Mouse (Mus musculus) liver, adult 2 months (tissue): Measurements from ENCODE around the gene Dao. TPM values are rescaled to one million over a fixed set of nuclear protein-coding genes. Genes with fewer than 3 reads are reported as not detected.

Experiments used
- DNase-seq: peaks from one replicate; pipeline ENCODE4 v3.0.0-alpha.2; 2011; ENCODE audit warnings: low read depth, low spot score; ENCODE audit errors: extremely low read depth
- H3K27ac ChIP-seq: fragments of 200-500 bp; replicated peaks from 2 replicates; pipeline ENCODE4 v1.5.1; 2012; ENCODE audit warnings: low read depth, mild to moderate bottlenecking, control low read depth, inconsistent platforms, low read length; ENCODE audit not compliant: insufficient read depth
- H3K27me3 ChIP-seq: fragments of 200-500 bp; 2 replicates; pipeline ENCODE4 v1.6.1; 2012; ENCODE audit warnings: mild to moderate bottlenecking, moderate library complexity, low read length, inconsistent platforms; ENCODE audit not compliant: control insufficient read depth, insufficient read depth
- H3K36me3 ChIP-seq: fragments of 200-500 bp; 2 replicates; pipeline ENCODE4 v1.6.1; 2012; ENCODE audit warnings: low read length, inconsistent platforms; ENCODE audit not compliant: control insufficient read depth, insufficient read depth
- H3K4me1 ChIP-seq: fragments of 200-500 bp; 2 replicates; pipeline ENCODE4 v1.6.1; 2011; ENCODE audit warnings: low read length; ENCODE audit not compliant: control insufficient read depth, insufficient read depth
- H3K4me3 ChIP-seq: fragments of 200-500 bp; 2 replicates; pipeline ENCODE4 v1.5.1; 2011; ENCODE audit warnings: low read depth, mild to moderate bottlenecking, control low read depth, low read length, moderate library complexity; ENCODE audit not compliant: insufficient read depth
- H3K79me2 ChIP-seq: fragments of 200-500 bp; 2 replicates; pipeline ENCODE4 v1.6.1; 2012; ENCODE audit warnings: inconsistent platforms, mild to moderate bottlenecking, low read length, moderate library complexity; ENCODE audit not compliant: control insufficient read depth, insufficient read depth
- H3K9ac ChIP-seq: fragments of 200-500 bp; 2 replicates; pipeline ENCODE4 v1.6.1; 2012; ENCODE audit warnings: low read depth, mild to moderate bottlenecking, control low read depth, inconsistent platforms, low read length
- CTCF ChIP-seq: fragments of 200-500 bp; IDR thresholded peaks from 2 replicates; pipeline ENCODE4 v1.5.1; 2011; ENCODE audit warnings: low read depth, low read length, control low read depth
- POLR2A ChIP-seq: fragments of 200-500 bp; IDR thresholded peaks from 2 replicates; pipeline ENCODE4 v1.6.1; 2011; ENCODE audit warnings: low read length, control low read depth; ENCODE audit not compliant: insufficient read depth; ENCODE audit errors: extremely low read depth
- WGBS: fragments of 180-500 bp; shearing (Covaris S2); methylation state at CpG from one replicate; pipeline ENCODE4 v1.1.7; 2018; 5-methylcytosine and 5-hydroxymethylcytosine counted together
- polyA plus RNA-seq: library from polyadenylated mRNA; depleted of rRNA; stranded (reverse); fragments of >200 nt; gene quantifications from 2 replicates; pipeline ENCODE4 v1.2.3, GENCODE M21; 2012
- total RNA-seq: library from RNA; depleted of rRNA; stranded (reverse); fragments of >200 nt; gene quantifications from 2 replicates; pipeline ENCODE4 v1.2.3, GENCODE M21; 2014

The Dao gene
- total and polyA plus RNA-seq, 2 experiments = not detected

DNA sequence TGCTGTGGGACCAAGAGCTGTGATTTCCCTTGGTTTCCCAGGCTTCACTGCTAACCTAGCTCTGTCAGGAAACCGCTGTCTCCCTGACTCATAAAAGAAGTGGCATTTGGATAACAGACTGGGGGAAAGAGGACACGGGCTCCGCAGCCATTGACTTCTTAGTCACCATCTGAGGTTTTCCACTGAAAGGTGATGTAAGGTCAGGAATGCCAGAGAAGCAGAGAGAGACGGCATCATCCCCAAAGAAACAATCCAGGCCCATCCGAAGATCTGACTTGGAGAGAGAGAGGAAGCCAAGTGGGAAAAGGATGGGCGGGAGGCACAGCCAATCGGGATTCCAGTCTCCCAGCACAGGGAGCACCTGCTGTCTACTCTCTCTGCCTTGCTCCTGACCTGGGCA is 12.4 kb upstream of the Dao start:
- Histone ChIP-seq H3K9ac (no peak overlapping the region), H3K4me3 (no peak overlapping the region), H3K4me1 (peaks cover 19% of the 10 kb centered on the region), H3K27ac (no peak overlapping the region), H3K36me3 (no peaks in the 10 kb centered on the region), H3K79me2 (peaks cover 3% of the 10 kb centered on the region; the same call in 1 of the 2 replicates), H3K27me3 (no peaks in the 10 kb centered on the region)
- no peak for DNase-seq
- 72% methylated on average over 7 of the region's 7 CpGs for WGBS
- TF ChIP-seq CTCF (no peak), POLR2A (no peak)

DNA sequence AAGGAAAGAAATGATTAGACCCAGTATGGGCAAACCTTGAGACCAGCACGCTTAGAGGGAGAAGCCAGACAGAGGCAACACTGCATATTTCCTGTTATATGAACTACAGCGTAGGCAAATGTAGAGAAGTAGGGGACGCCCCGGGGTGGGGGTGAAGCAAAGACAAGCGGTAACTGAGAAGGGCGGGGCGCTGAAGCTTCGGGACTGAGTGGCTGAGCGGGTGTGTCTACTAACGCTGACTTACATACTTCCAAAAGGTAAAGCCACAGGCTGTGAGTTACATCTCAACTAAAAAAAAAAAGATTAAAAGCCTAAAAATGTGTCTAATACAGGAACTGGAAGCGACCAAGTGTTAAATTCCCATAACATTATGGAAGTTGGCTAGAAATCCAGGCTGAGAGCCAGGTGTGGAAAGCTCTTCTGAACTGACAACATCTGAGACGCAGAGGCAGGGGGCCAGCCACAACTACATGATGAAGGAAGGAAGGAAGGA is 11.1 kb upstream of the Dao start:
- H3K36me3 ChIP-seq = no peaks in the 10 kb centered on the region
- 38% methylated on average over 12 of the region's 12 CpGs for WGBS
- H3K27ac ChIP-seq = peak overlapping the region; percentile 56; the same call in 1 of the 2 replicates
- DNase-seq = no peak
- peak overlapping the region; percentile 99 for H3K9ac ChIP-seq
- TF ChIP-seq CTCF = no peak
- TF ChIP-seq POLR2A = no peak
- peak overlapping the region; percentile 99 for H3K4me3 ChIP-seq
- no peaks in the 10 kb centered on the region for H3K27me3 ChIP-seq
- H3K79me2 ChIP-seq = peaks cover 3% of the 10 kb centered on the region; the same call in 1 of the 2 replicates
- peaks cover 11% of the 10 kb centered on the region for H3K4me1 ChIP-seq

DNA sequence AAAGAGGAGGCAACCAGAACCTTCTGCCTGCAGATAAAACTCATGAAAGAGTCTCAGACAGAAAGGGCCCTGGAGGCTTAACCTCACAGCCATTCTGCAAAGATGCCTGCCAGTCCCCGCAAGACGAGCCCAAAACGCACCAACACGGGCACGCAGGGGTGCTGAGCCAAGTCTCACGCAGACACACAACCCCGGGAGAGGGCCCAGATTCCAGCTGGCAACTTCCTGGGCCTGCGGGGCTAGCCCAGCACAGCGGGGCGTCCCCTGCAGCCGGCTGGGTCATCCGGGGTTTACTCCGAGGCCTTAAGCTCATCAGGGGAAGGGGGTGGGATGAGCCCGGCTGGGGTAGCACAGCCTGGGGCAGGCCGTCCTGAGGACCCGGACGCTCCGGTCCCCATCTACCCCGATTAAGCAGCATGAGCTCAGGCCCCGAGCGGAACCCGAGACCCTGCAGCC is 10.4 kb upstream of the Dao start:
- peak; percentile 28 for DNase-seq
- Histone ChIP-seq H3K27me3 (no peaks in the 10 kb centered on the region), H3K4me1 (peaks cover 10% of the 10 kb centered on the region), H3K27ac (peak overlapping the region; percentile 56), H3K79me2 (peaks cover 3% of the 10 kb centered on the region; the same call in 1 of the 2 replicates), H3K4me3 (peak overlapping the region; percentile 99), H3K36me3 (no peaks in the 10 kb centered on the region), H3K9ac (peak overlapping the region; percentile 99)
- WGBS = 1% methylated on average over 22 of the region's 22 CpGs
- TF ChIP-seq POLR2A = no peak
- TF ChIP-seq CTCF = no peak

DNA sequence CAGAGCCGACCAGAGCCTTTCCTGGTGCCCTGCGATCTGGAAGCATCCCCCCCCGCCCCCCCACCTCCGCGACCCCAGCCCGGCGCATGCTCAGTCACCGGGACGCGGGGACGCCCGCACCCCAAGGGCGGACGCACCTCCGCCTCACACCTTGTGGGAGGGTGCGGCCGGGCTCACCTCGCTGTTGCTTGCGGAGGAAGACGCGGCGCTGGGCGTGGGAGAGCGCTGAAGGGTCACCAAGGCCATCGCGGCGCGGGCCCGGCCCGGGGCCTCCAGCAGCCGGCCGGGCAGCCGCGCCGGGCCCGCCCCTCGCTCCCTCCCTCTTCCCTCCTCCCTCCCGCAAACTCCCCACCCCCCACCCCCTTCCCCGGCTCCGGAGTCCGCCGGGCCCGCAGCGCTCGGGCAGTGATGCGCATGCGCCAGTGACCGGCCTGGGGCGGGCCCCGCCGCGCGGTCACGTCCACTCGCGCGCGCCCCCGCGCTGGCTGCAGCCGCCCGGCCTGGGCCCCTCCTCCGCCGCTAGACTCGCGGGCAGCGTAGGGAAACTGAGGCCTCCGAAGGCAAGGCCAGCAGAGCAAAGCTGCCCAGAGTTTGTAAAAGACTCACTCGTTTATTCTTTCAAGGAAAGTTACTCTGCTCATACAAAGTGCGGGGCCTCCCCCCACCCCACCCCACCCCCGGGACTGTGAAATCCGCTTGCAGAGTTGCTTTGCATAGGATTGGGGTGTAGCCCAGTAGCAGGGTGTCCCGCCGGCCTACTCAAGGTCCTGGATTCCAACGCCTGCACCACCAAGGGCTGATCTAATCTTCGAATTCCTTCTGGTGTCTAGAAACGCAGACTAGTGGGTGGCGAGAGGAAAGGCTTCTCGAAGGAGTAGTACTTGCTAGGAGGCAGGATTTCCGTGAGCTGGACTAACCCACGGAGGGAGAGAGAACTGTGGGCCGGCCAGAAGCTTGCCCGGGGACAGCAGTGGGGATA is 9.7 kb upstream of the Dao start, which contains the start of gene Ssh1:
Gene Ssh1, minus strand, starts transcription at position 408 of the 979 bp plus-strand sequence.
- DNase-seq = peak; percentile 58
- Histone ChIP-seq H3K79me2 (peaks cover 3% of the 10 kb centered on the region; the same call in 1 of the 2 replicates), H3K27ac (peak within 1 kb of the TSS; percentile 74), H3K4me1 (peaks cover 10% of the 10 kb centered on the region), H3K4me3 (peak within 1 kb of the TSS; percentile 99), H3K27me3 (no peaks in the 10 kb centered on the region), H3K9ac (peak within 1 kb of the TSS; percentile 99), H3K36me3 (no peaks in the 10 kb centered on the region)
- TF ChIP-seq POLR2A (0 out of 2 replicates have a peak, but pooled peaks have one; percentile 44), CTCF (no peak)
- 4% methylated on average over 66 of the region's 83 CpGs for WGBS

DNA sequence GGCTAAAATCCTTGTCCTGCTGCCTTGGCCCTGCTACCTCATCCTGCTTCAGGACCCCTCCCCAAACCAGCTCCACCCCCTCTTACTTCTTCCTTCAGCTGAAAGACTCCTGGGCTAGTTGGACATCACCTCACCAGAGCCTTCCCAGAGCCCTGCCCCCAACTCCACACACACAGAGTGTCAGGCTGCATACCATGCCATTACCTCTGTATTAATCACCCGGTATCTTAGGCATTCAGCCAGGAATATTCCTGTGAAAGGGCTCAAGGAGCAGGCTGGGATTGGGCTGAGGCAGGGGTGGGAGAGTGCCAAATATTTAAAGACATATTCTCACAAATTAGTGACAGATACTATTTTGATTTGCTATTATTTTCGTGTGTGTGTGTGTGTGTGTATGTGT is 7.0 kb upstream of the Dao start:
- peaks cover 6% of the 10 kb centered on the region for H3K4me1 ChIP-seq
- no peak overlapping the region for H3K9ac ChIP-seq
- H3K79me2 ChIP-seq = no peaks in the 10 kb centered on the region; the same call in 1 of the 2 replicates
- DNase-seq = no peak
- no peak overlapping the region for H3K27ac ChIP-seq
- H3K4me3 ChIP-seq = no peak overlapping the region
- WGBS = 68% methylated on average over 2 of the region's 2 CpGs
- no peaks in the 10 kb centered on the region for H3K27me3 ChIP-seq
- no peak for TF ChIP-seq POLR2A
- no peak for TF ChIP-seq CTCF
- no peaks in the 10 kb centered on the region for H3K36me3 ChIP-seq
